ENCODE assay signal across 9 mouse cellular contexts in the genomic region with DNA sequence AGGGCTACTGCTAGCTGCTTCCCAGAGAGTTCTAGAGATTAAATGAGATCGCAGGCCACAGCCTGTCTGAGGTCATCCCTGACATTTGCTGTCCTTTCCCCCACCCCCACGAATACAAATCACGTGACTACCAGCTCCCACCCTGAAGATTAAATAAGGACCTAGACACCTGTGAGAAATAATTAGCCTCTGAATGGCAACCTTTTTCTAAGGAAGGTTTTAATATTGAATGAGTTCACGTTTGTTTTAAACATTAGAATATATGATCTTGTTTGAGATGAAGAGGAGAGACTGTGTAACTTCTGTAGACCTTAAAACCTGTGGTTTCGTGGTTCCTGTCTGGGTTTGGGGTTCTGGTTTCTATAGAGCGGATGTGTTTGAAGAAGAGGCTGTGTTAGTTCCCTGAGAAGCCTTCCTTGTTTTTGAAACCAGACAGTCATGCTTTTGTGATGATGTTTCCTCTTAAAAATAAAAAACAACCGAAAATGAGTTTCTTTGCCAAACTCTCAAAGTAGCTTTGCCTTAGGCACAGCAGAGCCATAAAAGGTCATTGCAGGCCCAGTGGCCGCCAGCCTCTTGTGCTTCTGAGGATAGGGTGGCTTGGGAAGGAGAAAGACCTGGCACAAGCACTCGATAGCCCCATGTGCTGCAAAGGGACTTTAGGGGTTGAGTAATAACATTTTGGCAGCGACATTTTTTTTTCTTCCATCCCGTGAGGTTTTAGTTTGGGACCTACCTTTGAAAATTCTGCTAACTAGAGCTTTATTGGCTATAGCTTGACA.
A peak's percentile ranks its signal among the peaks of the same experiment; 100 is the strongest.
DNase-seq lines count a peak whose midpoint lies in the region; ATAC-seq and TF ChIP-seq lines count a peak whose summit lies in the region.
"Had no signal": no experiment of that assay in that cellular context is flagged by ENCODE, and none has a peak within 500 bp of the region (broad histone marks: within the 10 kb centered on the region; RNA-seq: fewer than 3 reads in every experiment).

No protein-coding gene starts in this region.

- in situ Hi-C loops in CH12.LX (cut with MboI; ENCODE audit: low pct_ligation_motif_present, low pct_unique_long_range_greater_than_20kb, low sequenced_read_pairs), result no loop called here

- ATAC-seq in forebrain, embryonic 13.5 days, result no peak
- ATAC-seq in liver, embryonic 11.5 days (replicated peaks; ENCODE audit: low FRiP score), result no peak

- DNase-seq in layer of hippocampus, adult 11-12 months (ENCODE audit: low spot score), result peak; percentile 42
- DNase-seq in layer of hippocampus, postnatal 10 days (ENCODE audit: low spot score in 2 of 2), result no peak
- no peak for DNase-seq in CH12.LX (ENCODE audit: extremely low read depth)
- peak; percentile 80 for DNase-seq in naive thymus-derived CD4-positive, alpha-beta T cell, adult 2 months (ENCODE audit: low read depth)
- no peak for DNase-seq in liver, embryonic 11.5 days (ENCODE audit: low spot score)
- DNase-seq in cerebellum, adult 9-10 months, result no peak
- DNase-seq in retina, postnatal 1 day, result no peak
- DNase-seq: kidney, adult 18-20 months had no signal

- H3K36me3 ChIP-seq in CH12.LX (replicated peaks in 1 of 2; ENCODE audit: control insufficient read depth in 1 of 2, insufficient read depth in 1 of 2, low read length in 1 of 2), result no peaks in the 10 kb centered on the region
- H3K36me3 ChIP-seq in forebrain, embryonic 13.5 days (ENCODE audit: poor library complexity, severe bottlenecking), result no peaks in the 10 kb centered on the region
- no peaks in the 10 kb centered on the region for H3K36me3 ChIP-seq in liver, embryonic 11.5 days (ENCODE audit: control insufficient read depth, insufficient read depth, low read length)

- TF ChIP-seq CTCF in CH12.LX (conservative IDR thresholded peaks at IDR 0.05 in 1 of 2, IDR thresholded peaks at IDR 0.05 in 1 of 2; ENCODE audit: low read depth in 2 of 2, low read length in 2 of 2), result no peak

- no peak overlapping the region for H3K27ac ChIP-seq in CH12.LX (ENCODE audit: insufficient read depth, low read depth)
- H3K27ac ChIP-seq in forebrain, embryonic 13.5 days, result peak overlapping the region; percentile 89
- H3K27ac ChIP-seq in liver, embryonic 11.5 days (ENCODE audit: low read depth, low read length), result no peak overlapping the region

- H3K9me3 ChIP-seq in CH12.LX (replicated peaks; ENCODE audit: low read length), result no peaks in the 10 kb centered on the region
- no peaks in the 10 kb centered on the region for H3K9me3 ChIP-seq in forebrain, embryonic 13.5 days (replicated peaks)
- no peaks in the 10 kb centered on the region for H3K9me3 ChIP-seq in liver, embryonic 11.5 days (ENCODE audit: control insufficient read depth, low read length)

- no peak overlapping the region for H3K9ac ChIP-seq in CH12.LX (ENCODE audit: insufficient read depth, low read depth)
- no peak overlapping the region for H3K9ac ChIP-seq in forebrain, embryonic 13.5 days
- H3K9ac ChIP-seq in liver, embryonic 11.5 days (ENCODE audit: low read depth, low read length), result no peak overlapping the region

- WGBS in forebrain, embryonic 13.5 days, result 78% methylated on average over 11 of the region's 11 CpGs
- 51% methylated on average over 11 of the region's 11 CpGs for WGBS in liver, embryonic 11.5 days

- TF ChIP-seq POLR2A in CH12.LX (IDR thresholded peaks at IDR 0.05; ENCODE audit: low read depth, low read length), result no peak

- H3K27me3 ChIP-seq in CH12.LX (replicated peaks), result no peaks in the 10 kb centered on the region
- H3K27me3 ChIP-seq in forebrain, embryonic 13.5 days, result no peaks in the 10 kb centered on the region
- no peaks in the 10 kb centered on the region for H3K27me3 ChIP-seq in liver, embryonic 11.5 days (replicated peaks; ENCODE audit: control insufficient read depth, insufficient read depth, low read length)

- dilution Hi-C loops in CH12.LX (cut with MboI; ENCODE audit: extremely low pct_ligation_motif_present, extremely low pct_unique_long_range_greater_than_20kb, low sequenced_read_pairs), result no loop called here

- H3K4me3 ChIP-seq in CH12.LX (replicated peaks in 1 of 3; ENCODE audit: low read depth in 2 of 3, low read length in 2 of 3, poor library complexity in 1 of 3), result no peak overlapping the region
- H3K4me3 ChIP-seq in forebrain, embryonic 13.5 days, result no peak overlapping the region
- no peak overlapping the region for H3K4me3 ChIP-seq in liver, embryonic 11.5 days (ENCODE audit: low read depth, low read length)

- no peaks in the 10 kb centered on the region for H3K79me2 ChIP-seq in CH12.LX (replicated peaks; ENCODE audit: control insufficient read depth, extremely low read depth, insufficient read depth, poor library complexity, severe bottlenecking)

- peaks cover 4 to 29% of the 10 kb centered on the region in 2 experiments; a peak in 2 of 4 replicates for H3K4me1 ChIP-seq in CH12.LX (ENCODE audit: control insufficient read depth in 1 of 2, insufficient read depth in 2 of 2)
- peaks cover 68% of the 10 kb centered on the region for H3K4me1 ChIP-seq in forebrain, embryonic 13.5 days
- no peaks in the 10 kb centered on the region for H3K4me1 ChIP-seq in liver, embryonic 11.5 days (replicated peaks; ENCODE audit: control insufficient read depth, insufficient read depth, low read length)

- no peak for TF ChIP-seq EP300 in CH12.LX (IDR thresholded peaks at IDR 0.05; ENCODE audit: low read length)

- no peak overlapping the region for H3K4me2 ChIP-seq in CH12.LX (ENCODE audit: insufficient read depth, low read depth, poor library complexity, severe bottlenecking)
- no peak overlapping the region for H3K4me2 ChIP-seq in forebrain, embryonic 13.5 days
- no peak overlapping the region for H3K4me2 ChIP-seq in liver, embryonic 11.5 days

- no peak for TF ChIP-seq RAD21 in CH12.LX (IDR thresholded peaks at IDR 0.05; ENCODE audit: low read depth, low read length)

TF ChIP-seq in CH12.LX, 34 proteins besides CTCF, POLR2A, EP300 and RAD21:
- TF ChIP-seq BHLHE40 (IDR thresholded peaks at IDR 0.05; ENCODE audit: low read depth, low read length) (0 out of 2 replicates have a peak, but pooled peaks have one; percentile 12), ZNF384 (IDR thresholded peaks at IDR 0.05; ENCODE audit: low read depth, low read length) (no peak), UBTF (IDR thresholded peaks at IDR 0.05; ENCODE audit: low read depth, low read length) (no peak), TBP (conservative IDR thresholded peaks at IDR 0.05; ENCODE audit: low read depth, low read length) (no peak), ZC3H11A (IDR thresholded peaks at IDR 0.05; ENCODE audit: low read depth, low read length) (no peak), USF1 (IDR thresholded peaks at IDR 0.05; ENCODE audit: low read depth, low read length) (no peak)

Comparison
In these comparisons a context has a peak if more than half of its experiments do, and no peak if none do; other contexts are left out.
1. DNase-seq: peak in layer of hippocampus, adult 11-12 months (single experiment) and naive thymus-derived CD4-positive, alpha-beta T cell, adult 2 months (single experiment); none in layer of hippocampus, postnatal 10 days (0 of 2), CH12.LX (single experiment), liver, embryonic 11.5 days (single experiment), cerebellum, adult 9-10 months (single experiment) and retina, postnatal 1 day (single experiment).